Mouse (Mus musculus) urinary bladder, adult 18-20 months (tissue): ENCODE results near the gene Nup210.
A peak's percentile ranks its signal among the peaks of the same experiment; 100 is the strongest.

Source experiments
- DNase-seq, 2 experiments: peaks; one replicate each; pipeline ENCODE4 v3.0.0; 2022; ENCODE audit warnings: low spot score in 2 of 2, mixed read lengths in 2 of 2

Gene Nup210

GRCm38 (mm10) chr6:91116244-91117145 lies at the start of gene Nup210:
Gene Nup210 (minus strand): TSS chr6:91116829.
- peak; percentile 81 to 83 for DNase-seq

- DNase-seq, result peak in 1 of 2 experiments; percentile 45
Measured at GRCm38 (mm10) chr6:91165210-91165609, 48.6 kb upstream of the Nup210 start.

GRCm38 (mm10) chr6:91164584-91164983 lies 48.0 kb upstream of the Nup210 start:
- no peak for DNase-seq

DNA sequence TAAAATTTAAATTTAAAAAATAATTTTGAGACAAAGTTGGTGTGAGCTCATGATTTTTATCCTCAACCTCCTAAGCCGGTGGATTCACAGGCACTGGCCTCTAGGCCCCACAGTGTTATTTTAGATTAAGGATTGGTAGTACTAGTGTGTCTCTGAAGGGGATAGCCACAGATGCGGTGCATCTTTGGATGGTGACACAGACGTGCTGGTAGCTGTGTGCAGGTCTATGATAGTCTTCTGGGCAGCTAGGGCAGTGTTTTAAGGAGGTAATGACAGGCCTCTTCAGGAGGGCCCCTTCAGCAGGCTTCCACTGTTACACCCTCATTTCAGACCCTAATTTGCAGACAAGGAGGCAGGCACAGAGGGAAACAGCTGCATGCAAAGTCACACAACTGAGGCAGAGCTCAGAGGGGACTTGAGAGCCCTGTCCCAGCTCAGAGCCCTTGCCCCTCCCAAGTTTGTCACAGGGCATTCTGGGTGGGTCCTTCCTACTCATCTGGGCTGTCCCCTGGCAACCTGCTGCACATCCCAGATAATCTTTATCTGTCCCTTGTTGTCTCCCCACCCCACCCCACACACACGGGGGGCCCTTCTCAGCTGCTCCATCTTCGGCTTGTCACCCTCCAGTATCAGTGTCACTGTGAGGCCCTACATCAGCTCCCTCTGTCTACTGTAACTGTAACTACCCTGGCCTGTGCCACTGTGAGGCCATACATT lies 46.7 kb upstream of the Nup210 start:
- no peak for DNase-seq

DNA sequence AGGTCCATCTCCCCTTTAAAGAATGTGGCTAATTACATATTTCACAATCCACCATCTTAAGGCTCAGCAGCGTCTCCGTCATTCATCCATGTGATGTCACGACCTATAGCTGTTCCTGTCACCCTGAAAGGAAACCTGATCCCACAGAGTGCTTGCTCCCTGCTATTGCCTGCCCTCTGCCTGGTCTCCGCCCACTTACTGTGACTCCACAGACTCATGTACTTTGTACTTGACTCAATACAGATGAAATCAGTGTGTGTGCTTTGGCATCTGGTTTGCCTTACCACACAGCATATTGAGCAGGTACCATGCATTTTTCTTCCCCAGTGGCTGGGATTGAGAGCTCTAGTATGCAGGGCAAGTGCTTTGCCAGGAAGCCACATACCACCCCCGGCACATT lies 45.7 kb upstream of the Nup210 start:
- no peak for DNase-seq

GRCm38 (mm10) chr6:91161506-91162235 lies 45.0 kb upstream of the Nup210 start:
- DNase-seq, result no peak

DNA sequence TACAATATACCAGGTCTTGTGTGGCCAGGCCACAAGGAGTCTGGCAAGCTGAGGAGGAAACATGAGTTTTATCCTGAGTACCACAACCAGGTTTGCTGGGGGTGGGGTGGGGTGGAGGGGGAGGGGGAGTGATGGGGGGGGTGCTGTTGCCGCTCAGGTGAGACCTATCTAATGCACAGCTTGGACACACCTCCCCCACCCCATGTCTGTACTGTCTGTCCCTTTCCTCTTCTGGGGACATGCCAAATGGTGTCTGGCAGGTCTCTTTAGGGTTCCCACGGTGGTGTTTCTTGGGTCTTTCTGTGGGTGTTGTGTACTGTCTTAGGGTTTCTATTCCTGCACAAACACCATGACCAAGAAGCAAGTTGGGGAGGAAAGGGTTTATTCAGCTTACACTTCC lies 44.3 kb upstream of the Nup210 start:
- no peak for DNase-seq

DNA sequence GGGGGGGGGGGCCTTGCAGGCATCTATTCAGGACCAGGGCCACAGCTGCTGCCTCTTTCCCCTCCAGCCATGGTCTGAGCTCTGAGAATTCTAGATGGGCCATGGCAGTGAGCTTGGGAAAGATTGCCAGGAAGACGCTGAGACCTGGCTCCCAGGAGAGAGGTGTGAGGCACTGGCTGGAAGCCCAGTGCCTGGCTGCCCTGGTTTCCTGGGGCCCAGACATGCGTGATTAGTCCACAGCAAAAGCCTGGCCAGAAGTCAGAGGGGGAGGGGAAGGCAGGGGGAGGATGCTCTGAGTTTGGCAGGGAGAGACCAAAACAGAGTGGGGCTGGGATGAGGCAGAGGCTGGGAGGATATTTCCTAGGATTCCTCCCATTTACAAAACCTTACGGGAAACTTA lies 43.8 kb upstream of the Nup210 start:
- peak in 1 of 2 experiments; percentile 52 for DNase-seq

DNA sequence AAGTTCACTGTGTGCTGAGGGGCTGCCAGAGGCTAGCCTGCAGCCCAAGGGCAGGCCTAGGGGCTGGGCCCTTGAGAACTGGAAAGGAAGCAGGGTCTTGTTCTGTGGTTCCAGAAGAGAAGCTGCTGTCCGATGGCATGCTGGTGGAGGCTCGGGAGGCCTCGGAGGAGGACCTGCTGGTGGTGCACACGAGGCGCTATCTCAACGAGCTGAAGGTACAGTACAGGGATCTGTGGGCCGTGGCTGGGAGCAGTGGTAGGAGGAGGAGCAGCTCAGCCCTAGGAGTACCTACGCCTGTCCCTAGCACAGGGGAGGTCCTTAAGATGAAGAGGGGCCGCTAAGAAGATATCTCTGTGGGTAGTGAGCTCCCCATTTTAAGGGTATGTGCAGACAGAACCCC lies 42.4 kb upstream of the Nup210 start:
- no peak for DNase-seq

DNA sequence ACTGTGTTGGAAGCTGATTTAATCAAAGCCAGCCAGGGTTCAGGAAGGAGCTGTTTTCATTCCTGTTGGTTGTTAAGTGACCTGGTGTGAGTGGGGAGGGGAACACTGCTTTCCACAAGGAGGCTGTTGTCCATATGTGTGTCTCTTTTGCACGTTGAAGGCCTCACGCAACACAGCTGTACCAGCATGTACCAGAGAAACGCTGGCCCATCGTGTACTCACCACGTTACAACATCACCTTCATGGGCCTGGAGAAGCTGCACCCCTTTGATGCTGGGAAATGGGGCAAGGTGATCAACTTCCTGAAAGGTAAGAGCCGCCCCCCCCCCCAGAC lies 40.6 kb upstream of the Nup210 start:
- DNase-seq, result no peak

GRCm38 (mm10) chr6:91156554-91157236 lies 40.1 kb upstream of the Nup210 start, which contains the start of gene Hdac11:
Gene Hdac11 (plus strand): TSS chr6:91156665.
- peak; percentile 77 to 86 for DNase-seq

GRCm38 (mm10) chr6:91156062-91156461 lies 39.4 kb upstream of the Nup210 start:
- no peak for DNase-seq

DNA sequence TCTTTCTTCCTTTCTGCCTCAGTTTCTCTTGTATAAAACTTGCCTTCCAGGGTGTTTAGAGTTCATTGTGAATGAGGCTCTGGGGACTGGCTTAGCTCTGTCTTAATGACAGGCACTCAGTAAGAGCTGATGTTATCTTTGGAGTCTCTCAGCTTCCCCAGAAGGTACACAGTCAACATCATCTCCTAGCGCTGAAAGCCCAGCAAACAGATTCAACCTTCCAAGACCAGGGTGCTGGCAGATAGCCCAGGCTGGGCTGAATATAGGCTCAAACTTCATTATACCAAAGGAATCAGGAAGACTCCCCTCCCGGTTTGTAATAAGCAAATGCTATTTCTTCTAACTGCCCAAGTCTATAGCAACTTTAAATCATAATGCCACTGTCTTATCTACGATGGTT lies 38.7 kb upstream of the Nup210 start:
- DNase-seq, result no peak

DNA sequence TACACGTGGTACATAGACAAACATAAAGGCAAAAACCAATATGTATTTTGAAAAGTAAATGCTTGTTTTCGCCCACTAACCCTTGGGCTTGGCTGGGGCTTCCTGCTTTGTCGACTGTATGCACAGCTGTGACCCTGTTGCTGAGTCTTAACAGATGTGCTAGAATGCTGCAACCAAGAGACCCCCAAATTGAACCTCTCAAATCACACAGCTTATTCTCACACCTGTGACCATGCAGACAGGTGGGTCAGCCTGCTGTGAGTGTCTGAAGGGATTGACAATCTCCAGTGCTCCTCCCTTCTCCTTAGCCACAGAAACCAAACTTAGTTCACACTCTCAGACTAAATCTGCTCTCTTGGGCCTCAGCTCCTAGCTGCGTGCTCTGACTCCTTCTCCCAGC lies 38.1 kb upstream of the Nup210 start:
- DNase-seq, result no peak

- no peak for DNase-seq
Measured at GRCm38 (mm10) chr6:91153549-91154064, 37.0 kb upstream of the Nup210 start.

DNA sequence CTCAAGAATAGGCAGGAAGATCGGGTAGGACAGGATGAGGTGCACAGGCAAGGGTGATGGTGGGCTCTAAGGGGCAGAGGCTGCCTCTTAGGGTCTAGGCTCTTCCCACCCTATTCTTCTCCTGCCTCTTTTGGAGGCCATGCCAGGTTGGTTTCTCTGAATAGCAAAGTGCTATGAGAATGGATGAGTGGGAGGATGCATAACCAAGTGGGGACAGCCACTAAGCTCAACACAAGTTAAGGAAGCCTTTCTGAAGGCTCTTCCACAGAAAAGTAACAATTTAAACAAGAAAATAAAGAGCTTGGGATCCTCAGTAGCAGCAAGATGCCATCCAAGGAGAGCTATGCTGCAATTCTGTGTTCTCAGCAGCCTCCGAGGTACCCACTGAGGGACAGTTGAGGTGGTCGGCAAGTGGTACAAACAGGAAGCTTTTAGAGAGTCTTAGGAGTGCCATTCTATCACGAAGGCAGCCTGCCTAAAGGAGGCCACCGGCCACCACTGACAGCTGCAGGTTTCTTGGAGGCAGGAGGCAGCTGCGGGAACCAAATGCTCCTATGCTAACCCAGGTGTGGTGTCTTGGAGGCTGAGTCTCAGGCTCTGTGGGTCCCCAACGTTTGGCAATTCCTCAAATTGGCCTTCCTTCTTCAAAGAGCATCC lies 36.4 kb upstream of the Nup210 start:
- no peak for DNase-seq

- DNase-seq, result no peak
Measured at GRCm38 (mm10) chr6:91147152-91147770, 30.6 kb upstream of the Nup210 start.

DNA sequence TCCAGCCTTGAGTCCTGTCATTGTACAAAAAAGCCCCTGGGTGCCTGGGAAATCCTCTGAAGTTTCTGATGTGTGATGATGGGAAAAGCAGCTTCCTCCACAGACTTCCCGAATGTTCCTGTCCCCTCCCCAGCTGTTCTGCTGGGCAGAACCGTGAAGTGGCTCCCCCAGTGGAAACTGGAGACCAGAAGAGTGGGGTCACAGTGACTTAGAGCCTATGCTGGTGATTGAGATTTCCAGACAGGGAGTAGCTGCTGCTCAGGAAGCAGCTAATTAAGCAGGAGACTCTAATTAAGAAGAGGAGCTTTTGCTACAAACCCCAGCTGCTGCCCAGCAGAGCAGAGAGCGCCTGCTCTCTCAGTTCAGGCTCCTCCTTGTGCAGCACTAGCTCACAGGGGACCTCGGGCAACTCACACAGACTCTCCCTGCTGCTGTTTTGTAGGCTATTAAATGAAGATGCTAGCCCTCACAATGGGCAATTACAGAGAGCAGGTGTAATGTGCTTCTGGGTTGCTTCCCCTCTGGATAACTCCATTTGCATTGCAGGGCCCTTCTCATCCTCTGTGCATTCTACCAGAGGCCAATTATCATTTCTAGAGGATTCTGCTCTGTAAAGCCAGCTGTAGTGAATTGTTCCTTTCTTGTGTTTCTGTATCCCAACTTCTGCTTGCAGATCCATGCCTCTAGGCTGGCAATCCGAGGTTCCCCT lies 30.0 kb upstream of the Nup210 start:
- DNase-seq, result no peak

DNA sequence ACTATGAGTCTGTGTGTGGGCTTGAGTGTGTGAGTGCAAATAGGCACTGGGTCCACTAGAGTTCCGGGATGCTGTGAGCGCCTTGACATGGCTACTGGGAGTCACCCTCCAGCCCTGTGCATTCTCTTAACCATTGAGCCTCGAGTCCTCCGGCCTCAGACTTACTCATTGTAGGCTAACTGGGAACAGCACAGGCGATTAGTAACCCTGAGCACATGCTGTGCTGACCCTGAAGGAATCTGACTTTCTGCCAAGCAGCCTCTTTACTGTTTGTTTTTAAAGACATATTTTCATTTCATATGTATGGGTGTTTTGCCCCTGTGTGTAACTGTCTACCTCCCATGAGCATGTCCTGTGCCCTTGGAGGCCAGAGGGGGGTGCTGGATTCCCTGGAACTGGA lies 28.9 kb upstream of the Nup210 start:
- DNase-seq, result no peak

- DNase-seq, result no peak
Measured at GRCm38 (mm10) chr6:91145056-91145455, 28.4 kb upstream of the Nup210 start.
